Mouse (Mus musculus): ENCODE results near the gene Gm4924.

DNA sequence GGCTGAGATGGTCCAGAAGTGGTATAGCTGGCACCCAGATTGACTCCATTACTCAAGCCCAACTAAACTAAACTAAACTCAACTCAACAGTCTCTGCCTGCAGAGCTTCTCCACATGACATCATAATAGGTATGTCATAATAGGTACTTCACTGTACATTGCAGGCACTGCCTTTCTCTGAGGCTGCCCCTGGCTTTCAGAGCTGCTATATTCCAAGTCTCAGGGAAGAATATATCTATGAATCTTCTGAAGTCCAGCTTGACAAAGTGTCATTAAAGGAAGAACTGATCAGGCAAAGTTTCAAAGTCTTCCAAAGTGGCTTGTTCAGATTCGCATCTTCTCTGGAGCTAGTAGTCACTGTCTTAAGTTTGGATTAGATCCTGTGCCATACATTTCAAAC, 37.6 kb upstream of the Gm4924 start, which contains the start of gene 4932415D10Rik:
- TF ChIP-seq MAZ (IDR thresholded peaks at IDR 0.05; ENCODE audit: low read depth, low read length) (no peak), MXI1 (IDR thresholded peaks at IDR 0.05; ENCODE audit: low read depth, low read length) (no peak), POLR2A (IDR thresholded peaks at IDR 0.05; ENCODE audit: low read depth, low read length) (no peak), HCFC1 (IDR thresholded peaks at IDR 0.05; ENCODE audit: low read depth, low read length) (no peak), USF1 (IDR thresholded peaks at IDR 0.05; ENCODE audit: low read depth, low read length) (no peak), CTCF (conservative IDR thresholded peaks at IDR 0.05 in 1 of 2, IDR thresholded peaks at IDR 0.05 in 1 of 2; ENCODE audit: low read depth in 2 of 2, low read length in 2 of 2) (no peak)
